Mouse (Mus musculus) left cerebral cortex, postnatal 4 days (tissue): ENCODE results near the gene Gm30737. TPM values are rescaled to one million over a fixed set of nuclear protein-coding genes. Genes with fewer than 3 reads are reported as not detected.
"Not testable (repeated sequence)": the region's sequence is repeated elsewhere in the genome, so short reads cannot be mapped to it uniquely, and the experiment has no call there.

Source experiments
- DNase-seq: peaks from one replicate; pipeline ENCODE4 v3.0.0-alpha.2; 2022
- intact Hi-C: fragments of 180-260 bp; cut with DNase I; formaldehyde crosslinking; loops from one replicate; pipeline ENCODE4 v1.15.1; 2025
- total RNA-seq, 2 experiments: library from RNA; stranded (reverse); gene quantifications; 2 replicates each; pipeline ENCODE4 v1.2.3; 2021

Gene Gm30737
- total RNA-seq = not detected

DNA sequence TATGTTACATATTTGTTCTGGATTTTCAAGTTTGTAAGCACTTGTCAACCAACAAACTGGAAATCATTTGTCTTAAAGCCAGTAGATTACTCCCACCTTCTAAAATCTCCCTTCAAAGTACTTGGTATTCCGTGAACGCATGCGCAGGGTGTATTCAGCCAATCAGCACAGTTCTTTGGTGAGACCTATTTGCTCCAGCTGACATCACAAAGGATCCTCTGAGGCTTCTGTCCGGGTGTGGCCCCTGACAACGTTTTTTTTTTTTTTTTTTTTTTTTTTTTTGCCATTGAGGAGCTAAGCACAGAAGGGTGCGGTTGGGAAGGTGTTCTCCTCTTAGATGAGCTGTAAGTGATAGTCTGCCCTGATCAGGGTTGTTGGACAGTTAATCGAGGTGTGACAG, at the start of gene Gm30737:
Gene Gm30737 (plus strand): TSS at position 301 of the 400 bp plus-strand sequence.
- DNase-seq, intact Hi-C loops: not testable (repeated sequence)
